Mouse (Mus musculus) splenic B cell, adult 2 months (primary cell): Measurements from ENCODE around the gene Ttc17.
"Not testable (repeated sequence)": the region's sequence is repeated elsewhere in the genome, so short reads cannot be mapped to it uniquely, and the experiment has no call there.

ENCODE experiments used
- DNase-seq: peaks from one replicate; pipeline ENCODE4 v3.0.0-alpha.2; 2011; ENCODE audit warnings: low read depth, low spot score
- H3K27me3 ChIP-seq: 2 replicates; pipeline ENCODE4 v1.6.1; 2012; ENCODE audit warnings: mild to moderate bottlenecking, low read length, moderate library complexity, mixed read lengths; ENCODE audit not compliant: control insufficient read depth, poor library complexity, insufficient read depth, severe bottlenecking
- H3K36me3 ChIP-seq: 2 replicates; pipeline ENCODE4 v1.6.1; 2012; ENCODE audit warnings: mild to moderate bottlenecking, low read length, moderate library complexity, mixed read lengths; ENCODE audit not compliant: control insufficient read depth, poor library complexity, insufficient read depth, severe bottlenecking

Ttc17 gene

DNA sequence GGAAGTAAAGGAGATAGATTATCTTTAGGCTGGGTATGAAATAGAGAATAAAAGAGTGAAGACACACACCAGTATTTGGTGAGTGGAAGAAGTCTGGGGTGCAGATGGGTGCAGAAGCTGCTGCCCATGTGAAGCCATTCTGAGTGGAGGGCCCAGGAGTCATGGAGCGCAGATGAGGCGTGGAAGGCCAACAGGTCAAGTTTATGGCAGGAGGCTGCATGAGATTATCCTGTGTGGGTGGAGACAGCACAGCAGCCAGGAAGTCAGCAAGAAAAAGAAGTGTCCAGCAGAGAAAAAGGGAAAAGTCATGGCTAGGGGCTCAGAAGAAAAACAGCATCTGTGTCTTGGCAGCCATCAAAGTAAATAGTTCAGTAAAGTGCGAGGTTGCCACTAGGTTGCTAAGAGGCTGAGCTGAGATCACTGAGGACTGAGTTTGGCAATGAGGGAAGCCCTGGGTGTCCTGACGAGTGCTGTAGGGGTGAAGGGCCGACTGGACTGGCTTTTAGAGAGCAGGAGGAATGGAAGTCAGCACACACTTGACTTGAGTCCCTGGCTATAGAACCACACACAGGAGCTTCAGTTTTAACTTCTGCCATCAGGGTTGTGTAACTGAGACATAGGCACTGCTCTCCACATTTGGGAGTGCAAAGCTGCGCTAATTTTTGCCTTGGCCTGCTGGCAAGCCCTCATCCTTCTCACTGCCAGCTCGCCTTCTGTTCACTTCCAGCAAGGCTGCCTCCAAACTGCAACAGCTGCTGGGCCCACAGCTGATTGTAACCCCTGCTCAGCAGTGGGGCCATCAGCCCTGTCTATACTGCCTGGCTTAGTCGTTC, 8.1 kb downstream of the Ttc17 start:
- Histone ChIP-seq H3K36me3 (no peaks in the 10 kb centered on the region), H3K27me3 (no peaks in the 10 kb centered on the region)
- no peak for DNase-seq

DNA sequence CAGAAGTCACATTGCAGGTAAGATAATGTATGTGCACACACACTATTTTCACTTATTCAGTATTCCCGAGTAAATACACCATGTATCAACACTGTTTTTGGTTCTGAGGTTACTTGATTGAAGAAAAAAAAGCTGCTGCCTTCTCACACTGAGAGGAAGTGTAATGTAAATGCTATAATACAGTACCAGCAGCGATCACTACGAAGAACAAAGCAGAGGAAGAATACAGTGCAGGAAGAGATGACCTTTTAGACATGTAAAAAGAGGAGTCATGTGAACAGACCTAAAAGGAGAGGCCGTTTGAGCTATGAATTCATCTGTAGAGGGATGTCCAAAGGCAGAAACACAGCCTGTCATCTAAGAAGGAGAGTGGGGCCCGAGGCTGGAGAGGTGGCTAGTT, 9.0 kb downstream of the Ttc17 start:
- Histone ChIP-seq H3K27me3 (no peaks in the 10 kb centered on the region), H3K36me3 (no peaks in the 10 kb centered on the region)
- DNase-seq: no peak

DNA sequence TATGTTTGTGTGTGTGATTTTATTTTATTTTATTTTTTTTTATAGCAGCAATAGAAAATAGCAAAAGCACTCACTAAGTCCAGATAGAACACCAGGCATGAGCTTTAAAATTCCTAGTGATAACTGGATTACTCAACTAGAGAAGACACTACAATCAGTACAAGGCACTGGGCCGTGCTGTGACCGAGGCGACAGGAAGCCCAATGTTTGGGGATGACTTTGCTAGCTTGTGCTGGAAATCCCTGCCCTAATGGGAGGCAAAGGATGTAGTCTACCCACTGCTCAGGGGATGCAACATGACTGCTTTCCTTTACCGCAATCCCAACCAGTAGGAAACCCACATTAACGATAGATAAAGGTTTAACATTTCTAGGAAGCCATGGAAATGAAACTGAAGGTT, 10.2 kb downstream of the Ttc17 start:
- Histone ChIP-seq H3K27me3 (no peaks in the 10 kb centered on the region), H3K36me3 (no peaks in the 10 kb centered on the region)
- no peak for DNase-seq

DNA sequence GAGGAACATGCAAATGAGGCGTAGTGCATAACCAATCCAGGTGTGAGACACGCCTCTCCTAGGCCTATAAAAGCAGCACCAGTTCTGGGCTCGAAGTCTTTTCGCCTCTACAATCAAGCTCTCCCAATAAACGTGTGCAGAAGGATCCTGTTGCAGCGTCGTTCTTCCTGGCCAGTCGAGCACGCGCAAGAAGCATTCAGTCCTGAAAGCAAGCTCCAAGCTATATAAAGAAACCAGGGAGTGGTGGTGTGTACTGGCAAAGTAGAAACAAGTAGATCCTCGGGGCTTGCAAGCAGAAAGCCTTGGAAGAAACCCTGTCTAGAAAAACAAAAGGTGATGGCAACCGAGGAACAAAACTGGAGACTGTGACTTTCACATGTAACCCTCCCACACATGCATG, 15.4 kb downstream of the Ttc17 start:
- not testable (repeated sequence) for H3K36me3 ChIP-seq, H3K27me3 ChIP-seq, DNase-seq

DNA sequence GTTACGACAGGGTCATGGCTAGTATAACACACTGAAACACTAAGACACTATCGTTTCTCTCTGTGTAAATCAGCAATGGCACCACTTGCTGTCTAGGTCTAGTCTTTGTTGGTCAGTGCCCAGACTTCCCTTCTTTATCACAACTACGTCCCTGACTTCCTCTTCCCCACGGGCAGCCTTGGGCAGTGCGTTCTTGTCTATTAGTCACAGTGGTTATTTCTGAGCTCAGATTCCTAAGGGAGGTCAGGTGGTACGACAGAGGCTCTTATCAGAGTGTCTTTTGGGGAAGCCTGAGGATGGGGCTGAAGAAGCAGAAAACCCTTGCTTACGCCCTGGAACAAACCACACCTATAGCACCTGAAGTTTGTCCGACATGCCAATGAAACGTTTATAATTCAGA, 17.5 kb downstream of the Ttc17 start:
- no peak for DNase-seq
- H3K27me3 ChIP-seq: no peaks in the 10 kb centered on the region

DNA sequence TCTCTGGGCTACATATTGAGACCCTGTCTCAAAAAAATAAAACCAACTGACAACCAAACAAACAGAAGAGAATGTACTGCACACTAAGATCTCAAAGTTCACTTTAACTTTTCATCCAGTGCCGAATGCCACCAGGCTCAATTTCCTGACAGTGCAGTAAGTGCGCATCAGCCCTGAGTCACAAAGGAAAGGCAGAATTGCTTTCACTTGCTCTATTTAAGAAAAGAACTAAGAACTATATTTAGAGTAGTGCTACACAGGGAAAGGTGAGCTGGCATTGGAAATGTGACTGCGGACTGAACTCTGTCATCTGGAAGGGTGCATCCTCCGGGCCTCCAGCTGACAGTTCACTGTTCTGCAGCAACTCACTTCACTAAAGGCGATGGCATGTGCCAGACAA, 18.6 kb downstream of the Ttc17 start:
- DNase-seq: no peak
- Histone ChIP-seq H3K27me3 (no peaks in the 10 kb centered on the region), H3K36me3 (no peaks in the 10 kb centered on the region)

More for the DNA sequence above, 17.5 kb downstream of the Ttc17 start:
- H3K36me3 ChIP-seq: no peaks in the 10 kb centered on the region

DNA sequence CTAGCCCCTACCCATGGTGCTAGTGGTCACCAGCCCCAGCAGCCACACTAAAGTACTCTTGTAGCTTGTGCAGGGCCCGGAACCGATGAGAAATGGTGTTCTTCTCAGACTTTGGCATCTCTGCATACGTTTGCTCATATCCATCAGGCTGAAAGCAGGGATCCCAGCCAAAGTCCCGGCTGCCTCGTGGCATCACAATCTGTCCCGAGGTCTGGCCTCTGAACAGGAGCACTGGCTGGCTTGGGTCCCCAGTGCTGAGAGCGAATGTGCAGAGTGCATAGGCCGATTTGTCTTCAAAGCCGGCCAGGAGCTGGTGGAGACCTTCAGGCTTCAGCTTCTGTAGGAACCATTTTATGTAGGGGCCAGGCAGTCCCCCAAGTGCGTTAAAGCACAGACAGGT, 22.0 kb downstream of the Ttc17 start:
- not testable (repeated sequence) for H3K27me3 ChIP-seq, DNase-seq, H3K36me3 ChIP-seq

DNA sequence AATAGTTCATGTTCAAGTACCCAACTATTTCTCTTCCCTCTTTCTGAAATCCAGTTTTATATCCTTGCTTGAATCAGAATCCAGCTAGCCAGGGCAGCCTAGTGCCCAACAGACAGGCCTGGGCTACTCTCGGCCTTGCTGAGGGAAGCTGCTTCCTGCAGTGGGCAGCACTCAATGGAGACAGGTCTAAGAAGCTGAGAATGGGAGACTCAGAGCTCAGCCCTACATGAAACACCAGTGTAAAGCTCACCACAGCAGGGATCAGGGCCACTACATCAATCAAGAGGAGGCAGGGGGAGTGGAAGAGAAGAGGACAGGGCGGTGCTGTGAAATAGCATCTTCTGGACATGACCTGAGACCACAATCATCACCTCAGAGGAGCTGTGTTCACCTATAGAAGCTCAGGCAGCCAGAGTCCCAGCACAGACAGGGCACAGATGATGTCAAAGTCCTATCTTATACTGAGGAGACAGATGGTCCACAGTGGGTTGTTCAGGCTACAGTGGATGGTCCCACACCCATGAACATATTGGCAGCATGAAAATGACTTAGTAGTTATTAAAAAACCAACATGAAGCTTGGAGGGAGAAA, 25.3 kb downstream of the Ttc17 start:
- Histone ChIP-seq H3K27me3 (no peaks in the 10 kb centered on the region), H3K36me3 (0 out of 2 replicates have a peak, but pooled peaks cover 1% of the 10 kb centered on the region)
- DNase-seq: no peak

DNA sequence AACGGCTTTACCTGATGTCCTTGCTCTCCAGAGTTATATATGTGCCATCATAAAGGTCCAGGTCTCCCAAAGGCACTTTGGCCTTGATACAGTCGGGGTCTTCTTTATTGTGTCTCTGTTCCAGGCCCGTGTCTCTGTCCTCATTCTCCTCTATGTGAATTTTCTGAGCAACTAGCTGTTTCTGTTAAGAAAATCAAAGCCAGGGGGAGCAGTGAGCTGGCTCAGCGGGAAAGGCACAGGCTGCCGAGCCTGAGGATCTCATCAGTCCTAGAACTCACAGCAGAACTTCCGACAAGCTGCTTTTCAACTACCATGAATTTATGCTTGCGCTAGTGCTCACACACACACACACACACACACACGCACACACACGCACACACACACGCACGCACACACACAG, 27.8 kb downstream of the Ttc17 start:
- Histone ChIP-seq H3K36me3 (0 out of 2 replicates have a peak, but pooled peaks cover 9% of the 10 kb centered on the region), H3K27me3 (no peaks in the 10 kb centered on the region)
- DNase-seq: no peak

DNA sequence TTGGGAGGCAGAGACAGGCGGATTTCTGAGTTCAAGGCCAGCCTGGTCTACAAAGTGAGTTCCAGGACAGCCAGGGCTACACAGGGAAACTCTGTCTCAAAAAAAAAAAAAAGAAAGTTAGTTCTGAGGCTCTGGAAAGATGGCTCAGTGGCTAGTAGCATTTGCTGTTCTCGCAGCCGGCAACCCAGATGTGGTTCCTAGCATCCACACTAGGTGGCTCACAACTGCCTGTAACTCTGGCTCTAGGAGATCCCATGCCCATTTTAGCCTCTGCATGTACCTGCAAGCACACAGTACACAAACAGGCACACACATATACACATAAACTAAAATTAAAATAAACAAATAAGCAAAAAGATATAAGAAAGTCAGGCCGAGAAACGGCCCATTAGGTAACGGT, 35.4 kb downstream of the Ttc17 start:
- no peaks in the 10 kb centered on the region for H3K27me3 ChIP-seq
- peak; percentile 16 for DNase-seq
- H3K36me3 ChIP-seq: peaks cover 13% of the 10 kb centered on the region

DNA sequence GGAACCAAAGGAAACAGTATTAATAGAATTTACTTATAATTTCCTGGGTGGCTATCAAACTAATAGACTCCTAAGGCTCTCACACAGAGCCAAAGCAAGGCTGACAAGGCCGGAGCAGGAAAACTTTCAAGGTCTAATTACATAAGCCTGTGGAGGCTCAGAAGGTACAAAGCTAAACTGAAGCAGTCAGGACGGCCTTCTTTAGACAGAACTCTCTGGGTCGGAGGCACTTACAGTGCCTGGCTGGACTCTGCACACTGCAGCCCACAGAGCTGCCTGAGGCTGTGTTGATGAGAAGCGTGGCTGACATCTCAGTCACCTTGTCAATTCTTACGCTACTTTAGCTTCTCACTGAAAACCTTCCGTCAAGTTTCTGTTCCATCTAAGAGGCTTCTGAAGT, 42.7 kb downstream of the Ttc17 start:
- Histone ChIP-seq H3K36me3 (peaks cover 16% of the 10 kb centered on the region), H3K27me3 (no peaks in the 10 kb centered on the region)
- DNase-seq: no peak

DNA sequence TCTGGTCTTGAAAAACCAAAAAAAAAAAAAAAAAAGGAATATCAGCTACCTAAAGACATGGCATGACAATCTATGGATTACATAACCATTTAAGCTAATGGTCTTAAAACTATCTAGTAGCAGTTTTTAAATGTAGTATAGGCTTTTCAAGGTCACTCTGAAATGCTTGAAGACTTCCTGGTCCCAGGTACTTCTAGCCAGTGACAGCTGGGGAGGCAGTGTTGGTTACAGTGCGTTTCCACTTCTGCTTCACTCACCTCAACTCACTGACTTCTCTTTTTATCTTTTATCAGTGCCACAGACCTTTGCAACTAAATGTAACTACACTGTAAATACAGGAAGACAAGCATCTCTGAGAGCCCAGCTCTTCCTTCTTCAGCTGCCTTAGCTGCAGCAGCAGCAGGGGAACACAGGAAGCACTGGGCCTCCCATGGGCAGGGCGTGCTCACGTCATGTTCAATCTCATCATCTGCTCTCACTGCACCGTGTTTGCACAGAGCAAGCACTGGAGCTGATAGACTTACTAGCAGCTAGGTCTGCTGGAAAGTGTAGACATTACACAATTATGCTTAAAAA, 46.0 kb downstream of the Ttc17 start:
- no peaks in the 10 kb centered on the region for H3K27me3 ChIP-seq
- DNase-seq: peak; percentile 56
- H3K36me3 ChIP-seq: peaks cover 29% of the 10 kb centered on the region

DNA sequence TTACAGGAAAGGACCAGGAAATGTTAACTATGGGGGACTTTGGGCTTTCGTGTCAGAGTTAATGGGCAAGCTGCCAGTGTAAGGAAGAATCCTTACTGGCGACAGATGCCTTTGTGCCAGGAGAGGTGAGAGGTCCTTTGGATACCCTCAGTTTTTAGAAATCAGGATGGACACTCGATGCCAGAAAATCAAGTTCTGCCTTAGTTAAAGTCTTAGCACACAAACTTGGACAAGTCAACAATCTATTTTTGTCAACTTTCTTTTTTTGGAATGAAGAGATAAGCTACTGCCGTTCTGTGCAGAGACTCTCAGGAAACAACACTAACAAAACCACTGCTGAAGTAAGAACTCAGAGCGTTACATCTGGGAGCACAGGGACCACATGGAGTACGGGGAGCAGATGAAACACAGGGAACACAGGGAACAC, 58.3 kb downstream of the Ttc17 start:
- no peaks in the 10 kb centered on the region for H3K27me3 ChIP-seq
- no peaks in the 10 kb centered on the region for H3K36me3 ChIP-seq
- DNase-seq: no peak

DNA sequence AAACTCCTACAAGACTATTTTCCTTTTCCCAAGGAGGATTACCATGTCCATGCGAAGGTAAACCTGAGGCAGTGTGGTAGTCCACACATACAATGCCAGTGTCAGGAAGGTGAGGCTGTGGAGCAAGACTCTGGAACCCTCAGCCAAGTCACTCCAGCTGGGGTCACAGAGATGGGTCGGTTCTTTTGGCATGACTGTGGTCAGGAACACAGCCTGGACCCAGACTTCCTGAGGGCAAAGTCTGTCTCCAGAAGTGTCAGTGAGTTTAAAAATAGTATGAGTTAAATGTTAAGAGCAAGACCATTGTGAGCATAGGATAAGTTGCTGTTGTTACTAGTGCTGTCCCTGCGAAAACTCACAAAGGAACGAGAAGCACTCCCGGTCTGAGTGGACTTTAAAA, 59.7 kb downstream of the Ttc17 start:
- Histone ChIP-seq H3K36me3 (no peaks in the 10 kb centered on the region), H3K27me3 (no peaks in the 10 kb centered on the region)

DNA sequence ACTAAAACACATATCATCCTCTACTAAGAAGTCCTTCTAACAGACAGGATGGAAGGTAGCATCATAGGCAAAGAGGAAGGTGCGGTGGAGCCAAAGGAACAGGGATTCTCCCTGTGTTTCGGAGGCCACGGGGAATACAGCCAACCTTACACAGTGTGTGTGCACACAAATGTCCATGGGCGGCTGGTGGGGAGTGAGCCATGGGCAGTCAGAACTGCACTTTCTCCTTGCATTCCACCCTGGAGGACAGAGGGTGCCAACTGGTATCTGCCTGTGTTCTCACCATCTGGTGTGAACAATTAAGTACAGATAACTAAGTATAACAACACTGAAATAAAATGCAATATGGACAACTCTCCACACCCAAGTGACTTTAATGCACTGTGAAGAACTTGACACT, 61.9 kb downstream of the Ttc17 start:
- H3K36me3 ChIP-seq: no peaks in the 10 kb centered on the region; the same call in 1 of the 2 replicates
- no peaks in the 10 kb centered on the region for H3K27me3 ChIP-seq
- DNase-seq: no peak

More for the DNA sequence above, 59.7 kb downstream of the Ttc17 start:
- DNase-seq: no peak
